Mouse (Mus musculus) spleen, adult 2 months (tissue): ENCODE measurements around the gene Comt. TPM values are rescaled to one million over a fixed set of nuclear protein-coding genes. Genes with fewer than 3 reads are reported as not detected.
A peak's percentile ranks its signal among the peaks of the same experiment; 100 is the strongest.

Experiments used
- DNase-seq, 2 experiments: peaks; one replicate each; pipeline versions ENCODE4 v3.0.0 to v3.0.0-alpha.2; 2012 to 2021; ENCODE audit warnings: low spot score in 2 of 2, low read depth in 1 of 2
- H3K27ac ChIP-seq: fragments of 200-500 bp; 2 replicates; pipeline ENCODE4 v1.5.1; 2012; ENCODE audit warnings: low read length, inconsistent platforms; ENCODE audit not compliant: insufficient read depth
- H3K27me3 ChIP-seq: fragments of 200-500 bp; 2 replicates; pipeline ENCODE4 v1.6.1; 2012; ENCODE audit warnings: mild to moderate bottlenecking, moderate library complexity, low read length, inconsistent platforms; ENCODE audit not compliant: control insufficient read depth, insufficient read depth
- H3K36me3 ChIP-seq: fragments of 200-500 bp; 2 replicates; pipeline ENCODE4 v1.6.1; 2012; ENCODE audit warnings: mild to moderate bottlenecking, low read length, inconsistent platforms; ENCODE audit not compliant: control insufficient read depth, insufficient read depth
- H3K4me1 ChIP-seq: fragments of 200-500 bp; 2 replicates; pipeline ENCODE4 v1.6.1; 2011; ENCODE audit warnings: inconsistent platforms; ENCODE audit not compliant: control insufficient read depth, insufficient read depth, insufficient read length
- H3K4me3 ChIP-seq: fragments of 200-500 bp; 2 replicates; pipeline ENCODE4 v1.5.1; 2011; ENCODE audit warnings: mild to moderate bottlenecking, inconsistent platforms; ENCODE audit not compliant: insufficient read depth, insufficient read length; ENCODE audit errors: extremely low read depth
- CTCF ChIP-seq: fragments of 200-500 bp; IDR thresholded peaks from 2 replicates; pipeline ENCODE4 v1.5.1; 2011; ENCODE audit warnings: mild to moderate bottlenecking, inconsistent platforms; ENCODE audit not compliant: insufficient read depth, insufficient read length, insufficient replicate concordance; ENCODE audit errors: extremely low read depth
- POLR2A ChIP-seq: fragments of 200-500 bp; IDR thresholded peaks from 2 replicates; pipeline ENCODE4 v1.6.1; 2011; ENCODE audit warnings: low read depth, low read length, inconsistent platforms
- WGBS: fragments of 180-500 bp; shearing (Covaris S2); methylation state at CpG from one replicate; pipeline ENCODE4 v1.1.7; 2018; 5-methylcytosine and 5-hydroxymethylcytosine counted together
- polyA plus RNA-seq: library from polyadenylated mRNA; depleted of rRNA; stranded (reverse); fragments of >200 nt; gene quantifications from 2 replicates; pipeline ENCODE4 v1.2.3, GENCODE M21; 2012

The Comt gene
- polyA plus RNA-seq, 1 experiment, result 64.7 TPM

- WGBS, result 39% methylated on average over 12 of the region's 12 CpGs
- peak in 1 of 2 experiments; percentile 30 for DNase-seq
Observed at GRCm38 (mm10) chr16:18411802-18412476, 14.7 kb downstream of the Comt start.

GRCm38 (mm10) chr16:18411026-18411649 lies 15.5 kb downstream of the Comt start:
- Histone ChIP-seq H3K36me3 (peaks cover 11% of the 10 kb centered on the region), H3K4me3 (no peak overlapping the region), H3K4me1 (peaks cover 17% of the 10 kb centered on the region), H3K27me3 (no peaks in the 10 kb centered on the region), H3K27ac (peak overlapping the region; percentile 41)
- WGBS, result 94% methylated on average over 13 of the region's 13 CpGs
- no peak for DNase-seq
- TF ChIP-seq CTCF (no peak), POLR2A (no peak)

More at GRCm38 (mm10) chr16:18411802-18412476, 14.7 kb downstream of the Comt start:
- peaks cover 11% of the 10 kb centered on the region for H3K36me3 ChIP-seq
- H3K27me3 ChIP-seq, result no peaks in the 10 kb centered on the region
- peak overlapping the region; percentile 48 for H3K27ac ChIP-seq
- TF ChIP-seq CTCF (no peak), POLR2A (no peak)
- H3K4me1 ChIP-seq, result peaks cover 17% of the 10 kb centered on the region
- no peak overlapping the region for H3K4me3 ChIP-seq

GRCm38 (mm10) chr16:18410418-18410817 lies 16.2 kb downstream of the Comt start:
- Histone ChIP-seq H3K27ac (no peak overlapping the region), H3K27me3 (no peaks in the 10 kb centered on the region), H3K4me1 (peaks cover 17% of the 10 kb centered on the region), H3K36me3 (peaks cover 11% of the 10 kb centered on the region), H3K4me3 (no peak overlapping the region)
- TF ChIP-seq CTCF, result no peak
- no peak for TF ChIP-seq POLR2A
- DNase-seq, result no peak
- WGBS, result 94% methylated on average over 5 of the region's 5 CpGs

GRCm38 (mm10) chr16:18409776-18410175 lies 16.9 kb downstream of the Comt start:
- H3K4me1 ChIP-seq, result peaks cover 17% of the 10 kb centered on the region
- H3K27me3 ChIP-seq, result no peaks in the 10 kb centered on the region
- H3K36me3 ChIP-seq, result peaks cover 11% of the 10 kb centered on the region
- no peak for DNase-seq
- 92% methylated on average over 4 of the region's 4 CpGs for WGBS
- no peak for TF ChIP-seq POLR2A
- TF ChIP-seq CTCF, result no peak
- H3K4me3 ChIP-seq, result no peak overlapping the region
- H3K27ac ChIP-seq, result no peak overlapping the region

GRCm38 (mm10) chr16:18407912-18408311 lies 18.7 kb downstream of the Comt start:
- H3K27ac ChIP-seq, result no peak overlapping the region
- WGBS, result 94% methylated on average over 7 of the region's 7 CpGs
- DNase-seq, result no peak

GRCm38 (mm10) chr16:18406293-18406692 lies 20.4 kb downstream of the Comt start:
- peaks cover 1% of the 10 kb centered on the region; the same call in 1 of the 2 replicates for H3K4me1 ChIP-seq
- H3K27me3 ChIP-seq, result no peaks in the 10 kb centered on the region
- H3K4me3 ChIP-seq, result no peak overlapping the region
- DNase-seq, result peak in 1 of 2 experiments; percentile 48
- peaks cover 13% of the 10 kb centered on the region for H3K36me3 ChIP-seq
- no peak for TF ChIP-seq POLR2A
- TF ChIP-seq CTCF, result peak; percentile 65; the same call in 1 of the 2 replicates
- WGBS, result 19% methylated on average over 2 of the region's 2 CpGs
- H3K27ac ChIP-seq, result no peak overlapping the region

More at GRCm38 (mm10) chr16:18407912-18408311, 18.7 kb downstream of the Comt start:
- TF ChIP-seq POLR2A, result no peak
- TF ChIP-seq CTCF, result no peak
- Histone ChIP-seq H3K36me3 (peaks cover 11% of the 10 kb centered on the region), H3K4me3 (no peak overlapping the region), H3K4me1 (peaks cover 12% of the 10 kb centered on the region), H3K27me3 (no peaks in the 10 kb centered on the region)

GRCm38 (mm10) chr16:18405876-18406275 lies 20.8 kb downstream of the Comt start:
- no peak for DNase-seq
- no peaks in the 10 kb centered on the region for H3K27me3 ChIP-seq
- no peak overlapping the region for H3K27ac ChIP-seq
- no peaks in the 10 kb centered on the region for H3K4me1 ChIP-seq
- no peak for TF ChIP-seq POLR2A
- no peak for TF ChIP-seq CTCF
- WGBS, result 61% methylated on average over 2 of the region's 2 CpGs
- no peak overlapping the region for H3K4me3 ChIP-seq
- peaks cover 13% of the 10 kb centered on the region for H3K36me3 ChIP-seq
